Mouse (Mus musculus): ENCODE measurements at regions not wholly inside any gene's neighbourhood (a gene's known extent, or its start where the extent isn't known, plus 50 kb on each side); places are given as distances from the start of the nearest gene placed in this dataset.

- WGBS: 87% methylated on average over 12 of the region's 12 CpGs
- no peak for TF ChIP-seq POLR2A (IDR thresholded peaks at IDR 0.05; ENCODE audit: borderline replicate concordance, control insufficient read depth, low read depth, low read length)
- no peak for TF ChIP-seq CTCF (IDR thresholded peaks at IDR 0.05; ENCODE audit: control insufficient read depth, insufficient read depth, low read length)
- H3K4me1 ChIP-seq (ENCODE audit: control insufficient read depth, insufficient read depth, low read length): no peaks in the 10 kb centered on the region
- no peak overlapping the region for H3K4me3 ChIP-seq (replicated peaks; ENCODE audit: control insufficient read depth, low read depth, low read length)
- no peak overlapping the region for H3K27ac ChIP-seq (ENCODE audit: control insufficient read depth, insufficient read depth, low read depth, low read length, poor library complexity)
These were observed 95.1 kb upstream of the Pced1b start for GRCm38 (mm10) chr15:97151793-97152192.

DNA sequence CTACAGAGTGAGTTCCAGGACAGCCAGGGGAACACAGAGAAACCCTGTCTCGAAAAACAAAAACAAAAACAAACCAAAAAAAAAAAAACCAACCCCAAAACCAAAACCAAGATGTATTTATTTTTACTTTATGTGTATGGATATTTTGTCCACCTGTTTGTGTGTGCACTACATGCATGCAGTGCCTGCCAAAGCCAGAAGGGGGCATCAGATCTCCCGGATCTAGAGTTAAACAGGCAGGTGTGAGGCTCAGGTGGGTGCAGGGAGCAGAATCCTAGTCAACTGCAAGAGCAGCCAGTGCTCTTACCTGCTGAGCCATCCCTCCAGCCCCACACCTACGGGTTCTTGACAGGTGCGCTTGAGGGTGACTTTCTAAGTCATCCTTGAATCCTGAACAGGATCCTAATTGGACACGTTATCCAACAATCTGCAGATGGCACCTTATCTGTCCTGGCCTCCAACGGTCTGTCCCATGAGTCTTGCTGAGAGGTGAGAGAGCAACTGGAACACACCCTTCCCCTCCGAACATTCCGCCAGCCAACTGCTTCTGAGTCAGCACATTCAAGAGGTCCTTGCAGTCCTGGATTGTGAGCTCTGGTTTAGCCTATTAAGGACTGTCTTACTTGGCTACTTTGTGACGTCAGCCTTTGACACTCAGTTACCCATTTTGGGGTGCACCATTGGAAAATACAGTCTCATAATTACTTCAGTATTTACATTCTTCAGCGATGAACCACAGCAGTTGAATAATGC is 95.4 kb upstream of the Slc38a4 start:
- H3K4me3 ChIP-seq (replicated peaks; ENCODE audit: control insufficient read depth, low read depth, low read length): no peak overlapping the region
- no peaks in the 10 kb centered on the region for H3K4me1 ChIP-seq (ENCODE audit: control insufficient read depth, insufficient read depth, low read length)
- TF ChIP-seq POLR2A (IDR thresholded peaks at IDR 0.05; ENCODE audit: borderline replicate concordance, control insufficient read depth, low read depth, low read length) (no peak), CTCF (IDR thresholded peaks at IDR 0.05; ENCODE audit: control insufficient read depth, insufficient read depth, low read length) (no peak)
- 79% methylated on average over 10 of the region's 10 CpGs for WGBS
- no peak overlapping the region for H3K27ac ChIP-seq (ENCODE audit: control insufficient read depth, insufficient read depth, low read depth, low read length, poor library complexity)

DNA sequence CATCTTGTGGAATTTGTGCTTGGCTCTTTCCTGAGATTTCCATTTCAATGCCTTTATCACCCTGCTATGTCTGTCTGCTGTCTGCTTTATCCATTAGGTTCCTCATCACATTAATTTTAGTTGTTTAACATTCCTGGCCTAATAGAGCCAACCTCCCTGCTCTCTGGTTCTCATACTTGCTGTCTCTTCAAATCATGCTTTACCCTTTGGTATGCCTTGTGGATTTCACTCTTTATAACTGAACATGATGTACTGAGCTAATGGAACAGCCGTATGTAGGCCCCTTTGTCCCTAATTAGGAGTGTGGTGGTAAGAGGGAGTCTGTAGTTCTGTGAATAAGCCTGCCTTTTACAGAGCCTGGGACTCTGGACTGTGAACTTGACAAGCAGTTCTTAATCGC is 86.2 kb upstream of the Slc38a4 start:
- 75% methylated on average over 2 of the region's 2 CpGs for WGBS
- Histone ChIP-seq H3K4me3 (replicated peaks; ENCODE audit: control insufficient read depth, low read depth, low read length) (no peak overlapping the region), H3K27ac (ENCODE audit: control insufficient read depth, insufficient read depth, low read depth, low read length, poor library complexity) (no peak overlapping the region), H3K4me1 (ENCODE audit: control insufficient read depth, insufficient read depth, low read length) (no peaks in the 10 kb centered on the region)
- no peak for TF ChIP-seq CTCF (IDR thresholded peaks at IDR 0.05; ENCODE audit: control insufficient read depth, insufficient read depth, low read length)
- TF ChIP-seq POLR2A (IDR thresholded peaks at IDR 0.05; ENCODE audit: borderline replicate concordance, control insufficient read depth, low read depth, low read length): no peak

GRCm38 (mm10) chr15:97138265-97138664 is 82.5 kb upstream of the Slc38a4 start:
- no peak for TF ChIP-seq POLR2A (IDR thresholded peaks at IDR 0.05; ENCODE audit: borderline replicate concordance, control insufficient read depth, low read depth, low read length)
- TF ChIP-seq CTCF (IDR thresholded peaks at IDR 0.05; ENCODE audit: control insufficient read depth, insufficient read depth, low read length): no peak
- WGBS: 48% methylated on average over 3 of the region's 3 CpGs

GRCm38 (mm10) chr15:97135291-97135690 is 79.5 kb upstream of the Slc38a4 start:
- peak; percentile 23; the same call in 1 of the 2 replicates for TF ChIP-seq CTCF (IDR thresholded peaks at IDR 0.05; ENCODE audit: control insufficient read depth, insufficient read depth, low read length)
- no peak for TF ChIP-seq POLR2A (IDR thresholded peaks at IDR 0.05; ENCODE audit: borderline replicate concordance, control insufficient read depth, low read depth, low read length)
- Histone ChIP-seq H3K4me3 (replicated peaks; ENCODE audit: control insufficient read depth, low read depth, low read length) (no peak overlapping the region), H3K27ac (ENCODE audit: control insufficient read depth, insufficient read depth, low read depth, low read length, poor library complexity) (no peak overlapping the region), H3K4me1 (ENCODE audit: control insufficient read depth, insufficient read depth, low read length) (no peaks in the 10 kb centered on the region)
- WGBS: 9% methylated on average over 11 of the region's 11 CpGs

More at GRCm38 (mm10) chr15:97138265-97138664, 82.5 kb upstream of the Slc38a4 start:
- Histone ChIP-seq H3K4me3 (replicated peaks; ENCODE audit: control insufficient read depth, low read depth, low read length) (no peak overlapping the region), H3K4me1 (ENCODE audit: control insufficient read depth, insufficient read depth, low read length) (no peaks in the 10 kb centered on the region), H3K27ac (ENCODE audit: control insufficient read depth, insufficient read depth, low read depth, low read length, poor library complexity) (no peak overlapping the region)

- no peak for TF ChIP-seq CTCF (IDR thresholded peaks at IDR 0.05; ENCODE audit: control insufficient read depth, insufficient read depth, low read length)
- TF ChIP-seq POLR2A (IDR thresholded peaks at IDR 0.05; ENCODE audit: borderline replicate concordance, control insufficient read depth, low read depth, low read length): no peak
- no peak overlapping the region for H3K27ac ChIP-seq (ENCODE audit: control insufficient read depth, insufficient read depth, low read depth, low read length, poor library complexity)
- no peaks in the 10 kb centered on the region; the same call in 1 of the 2 replicates for H3K4me1 ChIP-seq (ENCODE audit: control insufficient read depth, insufficient read depth, low read length)
- WGBS: 90% methylated on average over 8 of the region's 8 CpGs
- no peak overlapping the region for H3K4me3 ChIP-seq (replicated peaks; ENCODE audit: control insufficient read depth, low read depth, low read length)
These were observed 72.0 kb upstream of the Slc38a4 start for GRCm38 (mm10) chr15:97127771-97128170.

- 79% methylated on average over 15 of the region's 15 CpGs for WGBS
These were observed 70.4 kb upstream of the Slc38a4 start for GRCm38 (mm10) chr15:97125836-97126822.

DNA sequence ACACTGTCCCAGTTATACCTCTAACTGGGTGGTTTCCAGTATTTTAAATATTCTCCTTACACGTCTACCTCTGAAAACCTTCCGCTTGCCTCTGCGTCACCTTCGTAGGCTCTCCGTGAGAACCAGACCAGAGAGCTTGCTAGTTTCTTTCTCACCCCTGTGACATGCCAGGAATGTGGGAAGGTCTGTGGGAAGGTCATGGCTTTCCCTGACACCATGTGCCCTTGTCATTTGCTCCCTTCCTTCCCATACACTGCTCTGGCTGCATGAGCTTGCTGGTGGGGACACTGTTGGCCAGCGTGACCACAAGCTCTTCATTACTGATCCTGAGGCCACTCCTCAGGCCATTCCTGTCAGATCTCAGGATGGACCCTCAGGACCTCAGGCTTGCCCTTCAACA is 66.5 kb upstream of the Slc38a4 start:
- no peaks in the 10 kb centered on the region for H3K4me1 ChIP-seq (ENCODE audit: control insufficient read depth, insufficient read depth, low read length)
- no peak overlapping the region for H3K4me3 ChIP-seq (replicated peaks; ENCODE audit: control insufficient read depth, low read depth, low read length)
- 92% methylated on average over 6 of the region's 6 CpGs for WGBS
- H3K27ac ChIP-seq (ENCODE audit: control insufficient read depth, insufficient read depth, low read depth, low read length, poor library complexity): no peak overlapping the region
- TF ChIP-seq CTCF (IDR thresholded peaks at IDR 0.05; ENCODE audit: control insufficient read depth, insufficient read depth, low read length): no peak
- no peak for TF ChIP-seq POLR2A (IDR thresholded peaks at IDR 0.05; ENCODE audit: borderline replicate concordance, control insufficient read depth, low read depth, low read length)

More at GRCm38 (mm10) chr15:97125836-97126822, 70.4 kb upstream of the Slc38a4 start:
- Histone ChIP-seq H3K27ac (ENCODE audit: control insufficient read depth, insufficient read depth, low read depth, low read length, poor library complexity) (no peak overlapping the region), H3K4me3 (replicated peaks; ENCODE audit: control insufficient read depth, low read depth, low read length) (no peak overlapping the region), H3K4me1 (ENCODE audit: control insufficient read depth, insufficient read depth, low read length) (no peaks in the 10 kb centered on the region; the same call in 1 of the 2 replicates)
- TF ChIP-seq CTCF (IDR thresholded peaks at IDR 0.05; ENCODE audit: control insufficient read depth, insufficient read depth, low read length): no peak
- TF ChIP-seq POLR2A (IDR thresholded peaks at IDR 0.05; ENCODE audit: borderline replicate concordance, control insufficient read depth, low read depth, low read length): no peak

Measured in bone marrow, adult 2 months (tissue).